Mouse (Mus musculus): ENCODE measurements at regions not wholly inside any gene's neighbourhood (a gene's known extent, or its start where the extent isn't known, plus 50 kb on each side); places are given as distances from the start of the nearest gene placed in this dataset.

DNA sequence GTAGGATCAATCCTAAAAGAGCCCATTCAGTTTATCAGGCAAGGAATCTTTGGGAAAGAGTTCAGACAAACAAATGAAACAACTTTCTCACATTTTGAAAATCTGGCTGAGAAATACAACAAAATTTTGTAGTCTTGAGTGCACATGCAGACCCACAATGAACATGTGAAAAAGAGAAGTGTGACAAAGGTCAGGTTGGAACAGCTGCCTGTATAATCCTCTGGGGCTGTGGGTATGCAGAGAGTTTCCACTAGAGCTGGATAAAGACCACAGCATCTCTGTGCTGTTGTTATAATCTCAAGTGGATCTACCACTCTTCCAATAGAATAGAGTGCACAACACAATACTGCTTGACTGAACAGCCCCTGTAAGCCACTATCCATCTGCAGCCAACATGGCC lies 482.3 kb downstream of the Irx1 start:
- DNase-seq = no peak

GRCm38 (mm10) chr13:71461552-71461951 lies 502.0 kb downstream of the Irx1 start:
- DNase-seq = no peak

- no peak for DNase-seq
Observed at GRCm38 (mm10) chr13:71460607-71461006, 502.9 kb downstream of the Irx1 start.

GRCm38 (mm10) chr13:71460097-71460496 lies 503.4 kb downstream of the Irx1 start:
- DNase-seq = no peak

DNA sequence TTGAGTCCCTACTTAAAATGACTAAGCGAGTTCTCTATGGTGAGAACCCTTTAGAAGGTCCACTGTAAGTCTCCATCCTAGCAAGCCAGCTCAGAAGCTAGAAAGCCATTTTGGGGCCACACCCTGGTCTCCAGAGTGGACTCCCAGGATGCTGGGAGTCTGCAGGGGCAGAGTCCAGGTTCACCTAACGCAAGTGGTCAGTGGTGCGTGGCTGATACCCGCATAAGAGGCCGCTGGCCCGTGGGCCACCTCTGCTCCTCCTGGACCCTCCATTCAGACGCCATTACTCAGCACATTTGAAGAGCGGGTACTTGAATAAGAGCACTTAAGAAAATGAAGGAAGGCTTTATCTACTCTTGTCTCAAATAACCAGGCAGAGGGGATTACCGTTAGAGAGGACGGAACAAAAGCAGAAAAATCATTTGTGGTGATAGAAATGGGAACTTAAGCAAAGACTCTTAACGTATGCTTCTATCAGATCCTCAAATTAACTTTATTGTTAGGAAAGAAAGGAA lies 504.4 kb downstream of the Irx1 start:
- DNase-seq = no peak

- DNase-seq = peak; percentile 50
Observed at GRCm38 (mm10) chr13:71458061-71458935, 505.2 kb downstream of the Irx1 start.

- DNase-seq = no peak
Observed at GRCm38 (mm10) chr13:71457550-71457949, 506.0 kb downstream of the Irx1 start.

- DNase-seq = no peak
Observed at GRCm38 (mm10) chr13:71452258-71452657, 511.3 kb downstream of the Irx1 start.

GRCm38 (mm10) chr13:71437601-71438099 lies 525.9 kb downstream of the Irx1 start:
- no peak for DNase-seq

DNA sequence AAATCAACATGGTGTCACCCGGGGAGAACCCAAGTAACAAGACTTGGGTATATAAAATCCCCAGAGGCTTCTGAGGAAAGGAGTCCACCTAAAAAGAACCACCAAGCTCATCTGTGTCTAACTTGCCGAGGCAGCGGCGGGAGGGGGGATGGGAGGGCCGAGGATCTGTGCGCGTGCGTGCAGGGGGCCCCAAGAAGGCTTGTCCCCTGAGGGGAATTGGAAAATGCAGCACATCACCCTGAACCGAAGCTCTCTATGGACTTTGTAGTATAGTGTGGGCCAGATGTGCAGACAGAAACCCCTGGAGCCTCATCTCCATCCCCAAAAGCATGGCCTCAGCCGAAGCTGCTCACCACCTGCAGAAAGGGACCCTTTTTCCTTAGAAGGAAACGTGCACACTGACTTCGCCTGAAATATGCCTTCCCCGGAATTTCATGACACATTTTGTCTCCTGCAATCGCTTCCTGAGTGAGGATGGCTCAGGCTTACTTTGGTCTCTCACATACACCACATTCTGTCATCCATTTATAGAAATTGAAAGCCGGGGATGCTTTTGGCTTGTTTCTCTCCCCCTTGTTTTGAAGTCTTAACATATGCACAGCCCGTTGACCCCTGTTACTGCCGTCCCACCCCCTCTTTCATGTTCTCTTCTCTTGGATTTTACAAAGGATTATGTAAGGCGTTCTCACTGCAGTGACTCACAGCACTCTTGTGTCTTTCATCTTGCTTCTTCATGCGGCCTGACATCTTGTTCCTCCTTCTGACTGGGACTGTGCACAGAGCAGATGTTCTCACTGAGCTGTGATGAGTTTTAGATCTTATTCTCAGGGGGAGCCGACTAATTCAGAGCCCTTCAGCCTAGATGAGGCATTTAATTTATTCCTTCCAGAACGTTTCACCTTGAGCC lies 559.6 kb downstream of the Irx1 start:
- DNase-seq = no peak

DNA sequence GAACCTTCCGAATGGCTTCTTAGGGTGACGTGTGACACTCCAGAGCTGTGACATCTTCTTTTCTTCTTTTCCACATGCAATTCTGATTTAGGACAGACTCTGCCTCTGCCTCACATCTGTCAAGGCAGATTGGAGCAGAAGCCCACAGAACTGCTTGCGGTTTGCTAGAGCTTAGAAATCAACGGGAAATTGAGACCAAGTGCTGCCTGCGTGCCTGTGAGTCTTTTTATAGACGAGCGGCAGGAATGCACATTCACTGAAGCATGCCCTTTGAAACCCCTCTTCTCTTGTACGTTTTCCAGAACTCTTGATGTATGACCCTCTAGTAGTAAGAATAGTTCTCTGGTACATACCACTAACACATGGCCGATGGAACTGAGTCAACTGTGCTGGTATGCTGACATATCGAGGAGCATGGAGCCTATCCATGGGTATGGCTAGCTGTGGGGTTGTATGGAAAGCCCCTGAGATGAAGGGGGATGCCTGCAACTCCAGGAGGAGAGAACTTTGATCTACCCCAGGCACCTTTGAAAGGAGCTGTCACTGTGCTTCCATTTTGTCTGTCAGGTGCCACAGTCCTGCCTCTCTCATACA lies 552.2 kb upstream of the Adamts16 start:
- DNase-seq = no peak

DNA sequence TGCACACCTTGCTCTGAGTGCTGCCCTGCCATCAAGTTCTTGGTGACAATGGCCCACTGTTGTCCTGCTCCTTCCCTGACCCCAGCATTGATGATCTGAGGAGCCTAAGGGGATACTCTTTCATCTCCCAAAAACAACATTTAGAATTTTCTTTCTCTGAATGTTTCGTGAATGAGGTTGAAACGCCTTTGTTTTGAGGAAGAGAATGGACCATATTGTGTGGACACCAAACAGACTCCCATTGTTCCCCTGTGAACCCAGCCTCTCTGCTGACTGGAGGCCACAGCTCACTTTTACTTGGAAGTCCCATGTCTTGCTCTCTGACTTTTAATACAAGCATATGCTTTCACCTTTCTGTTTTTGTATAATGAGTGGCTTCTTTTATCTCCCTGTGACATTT lies 537.0 kb upstream of the Adamts16 start:
- DNase-seq = no peak

DNA sequence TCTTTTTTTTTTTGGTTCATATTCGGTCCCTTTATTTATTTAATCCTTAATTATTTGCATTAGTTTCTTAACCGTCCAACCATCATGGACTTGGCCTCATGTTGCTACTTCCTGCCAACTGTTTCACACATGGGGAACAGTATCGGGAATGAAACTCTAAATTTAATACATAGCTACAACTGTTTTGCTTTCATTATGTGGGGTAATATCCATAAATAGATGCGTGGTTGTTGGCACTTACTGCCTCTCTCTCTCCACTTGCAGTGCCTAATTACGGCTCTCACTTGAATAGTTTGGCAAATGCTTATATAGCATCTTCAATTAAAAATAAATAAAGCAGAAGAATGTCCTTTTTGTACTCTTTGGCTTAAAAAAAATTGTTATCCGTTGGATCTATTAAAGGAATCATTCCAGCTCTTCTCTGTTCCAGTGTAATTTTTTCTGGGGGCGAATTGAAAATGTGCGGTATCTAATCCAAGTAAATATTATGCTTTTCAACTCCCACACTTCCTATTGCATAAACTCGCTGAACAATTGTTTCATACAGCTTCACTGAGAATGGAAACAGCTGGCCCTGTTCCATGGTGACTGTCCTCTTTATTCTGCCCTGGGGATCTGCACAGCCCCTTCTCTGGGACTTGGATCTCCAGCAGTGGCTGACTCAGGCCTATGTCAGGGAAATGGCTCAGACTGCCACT lies 534.4 kb upstream of the Adamts16 start:
- DNase-seq = peak; percentile 30

- no peak for DNase-seq
Observed at GRCm38 (mm10) chr13:71372701-71373685, 531.4 kb upstream of the Adamts16 start.

GRCm38 (mm10) chr13:71369832-71370231 lies 528.2 kb upstream of the Adamts16 start:
- no peak for DNase-seq

DNA sequence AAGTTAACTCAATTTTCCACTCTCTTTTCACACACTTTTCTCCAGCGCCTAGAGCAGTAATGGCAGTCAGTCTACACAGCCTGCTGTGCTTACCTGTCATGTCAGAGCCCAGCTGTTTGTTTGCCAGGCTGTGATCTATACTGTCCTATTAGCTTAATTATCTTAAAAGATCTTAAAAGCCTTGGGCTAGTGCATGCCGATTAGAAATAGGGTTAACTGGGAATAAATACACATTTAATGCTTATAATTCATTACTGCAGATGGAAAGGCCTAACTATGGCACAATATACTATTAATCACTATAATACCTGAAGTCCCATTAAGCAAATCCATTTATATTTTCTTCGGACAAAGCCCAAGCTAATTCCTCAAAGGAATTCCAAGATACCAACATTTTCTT lies 523.6 kb upstream of the Adamts16 start:
- DNase-seq = no peak

- DNase-seq = no peak
Observed at GRCm38 (mm10) chr13:71362311-71362710, 520.7 kb upstream of the Adamts16 start.

DNA sequence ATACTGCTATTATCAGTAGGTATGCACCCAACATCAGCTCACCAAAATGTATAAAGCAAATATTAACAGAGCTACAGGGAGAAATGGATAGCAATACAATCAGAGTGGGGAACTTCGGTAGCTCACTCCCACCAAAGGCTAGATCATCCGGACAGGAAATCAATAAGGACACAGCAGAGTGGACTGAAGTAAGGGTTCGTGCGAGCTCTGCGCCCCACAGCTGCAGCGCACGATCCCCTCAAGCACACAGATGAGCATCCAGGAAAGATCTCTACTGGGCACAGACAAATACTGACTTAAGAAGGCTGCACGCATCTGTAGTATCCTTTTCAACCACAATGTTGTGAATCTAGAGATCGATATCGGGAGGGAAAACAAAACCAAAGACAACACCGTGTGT lies 517.5 kb upstream of the Adamts16 start:
- DNase-seq = no peak

DNA sequence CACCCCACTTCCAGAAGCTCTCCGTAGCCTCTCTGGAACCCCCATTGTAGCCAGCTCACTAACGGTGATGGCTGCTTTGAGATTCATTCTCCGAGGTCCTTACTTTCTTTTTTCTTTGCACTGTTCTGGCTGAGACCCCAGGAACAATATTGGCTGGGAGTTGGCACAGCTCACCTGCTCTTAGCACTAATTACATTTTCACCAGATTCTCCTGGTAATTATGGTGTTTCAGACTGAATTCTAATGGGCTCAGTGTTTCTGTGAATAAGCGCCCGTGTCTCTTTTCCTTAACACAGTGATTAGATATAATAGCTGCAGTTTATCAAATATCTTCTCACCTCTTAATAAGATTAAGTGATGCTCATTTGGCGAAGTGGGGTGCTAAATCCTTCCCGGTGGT lies 509.2 kb upstream of the Adamts16 start:
- DNase-seq = no peak

- DNase-seq = no peak
Observed at GRCm38 (mm10) chr13:71342921-71343320, 501.3 kb upstream of the Adamts16 start.

Measured in gastrocnemius, postnatal 25 days (tissue).